Mouse (Mus musculus) ES-Bruce4 (cell line): ENCODE measurements around the gene Kdm7a.

ENCODE experiments used
- CTCF ChIP-seq: IDR thresholded peaks from one replicate; pipeline ENCODE4 v1.8.1; 2011; ENCODE audit warnings: low read depth, low read length
- EP300 ChIP-seq: IDR thresholded peaks from 2 replicates; pipeline ENCODE4 v1.6.1; 2011; ENCODE audit warnings: low read depth, low read length; ENCODE audit not compliant: insufficient read depth
- POLR2A ChIP-seq: IDR thresholded peaks from one replicate; pipeline ENCODE4 v1.8.1; 2011; ENCODE audit warnings: low read length; ENCODE audit not compliant: insufficient read depth

DNA sequence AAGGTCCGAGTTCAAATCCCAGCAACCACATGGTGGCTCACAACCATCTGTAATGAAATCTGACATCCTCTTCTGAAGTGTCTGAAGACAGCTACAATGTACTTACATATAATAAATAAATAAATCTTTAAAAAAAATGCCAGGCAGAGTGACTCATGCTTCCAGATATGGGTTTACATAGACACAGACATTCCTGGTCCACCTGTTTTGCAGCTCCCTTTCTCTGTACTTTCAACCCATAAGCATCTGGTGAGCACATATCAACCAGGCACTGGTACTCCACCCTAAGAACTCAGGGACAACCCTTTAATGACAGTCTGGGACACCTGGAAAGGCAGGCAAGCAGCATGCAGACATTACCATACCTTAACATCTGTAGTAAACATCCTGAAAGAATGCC is 91.2 kb downstream of the Kdm7a start:
- TF ChIP-seq CTCF, result no peak
- no peak for TF ChIP-seq POLR2A
- no peak for TF ChIP-seq EP300
